Mouse (Mus musculus): ENCODE results near the gene Grk5.

Grk5 gene

DNA sequence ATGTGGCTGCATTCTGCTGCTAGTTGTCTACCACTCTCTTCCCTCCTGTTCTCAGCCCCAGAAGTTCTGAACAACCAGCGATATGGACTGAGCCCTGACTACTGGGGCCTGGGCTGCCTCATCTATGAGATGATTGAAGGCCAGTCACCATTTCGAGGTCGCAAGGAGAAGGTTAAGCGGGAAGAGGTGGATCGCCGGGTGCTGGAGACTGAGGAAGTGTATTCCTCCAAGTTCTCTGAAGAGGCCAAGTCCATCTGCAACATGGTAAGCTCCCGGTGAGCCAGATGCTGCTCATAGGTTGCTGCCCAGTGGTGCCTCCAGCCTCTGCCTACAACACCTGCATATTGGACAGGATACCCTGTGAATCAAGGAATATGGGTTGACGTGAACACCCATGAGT, 193.5 kb downstream of the Grk5 start:
- DNase-seq, result no peak

DNA sequence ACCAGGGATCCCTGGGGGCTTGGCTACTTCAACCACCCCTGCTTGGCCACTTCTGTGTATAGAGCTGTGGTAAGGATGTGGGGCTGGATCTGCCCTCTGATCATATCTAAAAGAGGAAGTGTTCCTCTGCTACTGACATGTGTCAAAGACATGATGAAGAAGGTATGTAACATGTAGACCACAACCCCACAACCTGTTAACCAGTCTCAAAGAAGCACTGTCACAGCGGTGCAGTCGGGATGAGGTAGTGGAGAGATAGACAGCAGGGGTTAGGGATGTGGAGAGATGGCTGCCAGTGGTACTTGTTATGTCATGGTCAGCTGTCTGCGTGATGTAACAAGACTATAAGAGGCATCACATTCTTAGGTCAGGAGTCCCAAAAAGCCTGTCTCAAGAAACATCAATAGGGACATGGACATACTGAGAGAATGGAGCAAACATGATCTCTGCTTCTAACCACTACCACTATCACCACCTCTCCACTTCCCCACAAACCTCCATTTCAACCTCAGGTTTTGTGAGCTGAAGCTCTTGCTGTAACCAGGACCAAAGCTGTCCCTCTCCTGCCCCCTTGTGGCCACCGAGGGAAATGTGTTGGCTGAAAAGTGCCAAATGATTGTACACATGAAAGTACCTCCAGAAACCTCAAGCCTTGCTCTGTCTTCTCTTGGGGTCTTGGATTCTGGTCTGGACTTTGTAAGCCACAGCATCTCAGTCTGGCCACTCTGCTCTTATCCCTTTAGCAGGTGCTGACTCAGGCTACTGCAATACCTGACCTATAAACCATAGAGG, 194.8 kb downstream of the Grk5 start:
- DNase-seq, result peak; percentile 94

- DNase-seq, result no peak
Observed at GRCm38 (mm10) chr19:61085217-61085616, 195.7 kb downstream of the Grk5 start.

- DNase-seq, result no peak
Observed at GRCm38 (mm10) chr19:61087781-61088180, 198.2 kb downstream of the Grk5 start.

DNA sequence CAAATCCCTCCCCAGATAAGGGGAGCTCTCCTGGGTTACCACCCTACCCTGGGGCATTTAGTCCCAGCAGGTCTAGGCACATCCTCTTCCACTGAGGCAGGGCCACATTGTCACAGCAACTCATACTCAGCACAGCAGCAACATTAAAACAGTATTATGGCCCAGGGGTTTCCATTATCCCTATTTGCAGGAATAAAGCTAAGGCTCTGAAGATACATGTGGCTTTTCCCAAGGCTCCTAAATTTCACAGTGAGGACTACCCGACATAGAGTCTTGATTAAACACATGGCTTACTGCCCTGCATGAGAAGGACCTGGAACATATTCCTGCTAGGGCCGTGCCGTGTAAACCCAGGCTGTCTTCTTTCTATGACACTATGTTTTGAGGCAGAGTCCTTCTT, 199.5 kb downstream of the Grk5 start:
- DNase-seq, result no peak

DNA sequence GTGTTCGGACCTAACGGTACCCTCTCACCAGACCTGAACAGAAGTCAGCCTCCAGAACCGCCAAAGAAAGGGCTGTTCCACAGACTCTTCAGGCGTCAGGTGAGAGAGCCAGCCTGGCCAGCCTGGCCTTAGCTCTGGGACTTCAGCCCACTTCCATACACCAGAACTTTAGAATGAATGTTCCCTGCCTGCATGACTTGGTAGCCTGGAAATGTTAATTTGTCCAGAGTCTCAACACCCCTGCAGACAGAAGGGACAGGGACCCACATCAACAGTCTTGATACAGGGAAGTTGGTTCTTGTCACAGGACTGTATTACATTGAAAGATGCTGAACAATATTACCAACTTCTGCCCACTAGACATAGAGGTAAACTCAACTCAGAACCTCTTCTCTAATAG, 201.0 kb downstream of the Grk5 start:
- no peak for DNase-seq

DNA sequence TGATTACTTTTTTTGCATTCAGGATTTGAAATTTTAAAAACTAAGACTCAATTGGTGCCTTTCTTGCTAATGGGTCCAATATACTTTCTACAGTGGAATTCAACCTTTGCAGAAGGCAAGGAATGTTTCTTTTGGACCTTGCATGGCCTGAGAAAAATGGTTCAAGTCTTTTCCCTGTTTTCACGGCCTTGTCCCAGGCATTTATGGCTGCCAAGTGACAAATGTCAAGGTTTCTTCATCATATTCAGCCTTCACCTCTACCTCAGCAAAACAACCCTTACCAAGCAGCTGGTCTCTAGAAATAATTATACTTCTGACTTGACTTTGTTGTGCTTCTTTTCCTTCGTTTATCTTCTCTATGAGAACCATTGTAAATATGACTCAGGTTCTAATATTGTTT, 207.2 kb downstream of the Grk5 start:
- no peak for DNase-seq

GRCm38 (mm10) chr19:61097764-61098163, 208.2 kb downstream of the Grk5 start:
- DNase-seq, result peak; percentile 60

- no peak for DNase-seq
Observed at GRCm38 (mm10) chr19:61110184-61110583, 220.6 kb downstream of the Grk5 start.

DNA sequence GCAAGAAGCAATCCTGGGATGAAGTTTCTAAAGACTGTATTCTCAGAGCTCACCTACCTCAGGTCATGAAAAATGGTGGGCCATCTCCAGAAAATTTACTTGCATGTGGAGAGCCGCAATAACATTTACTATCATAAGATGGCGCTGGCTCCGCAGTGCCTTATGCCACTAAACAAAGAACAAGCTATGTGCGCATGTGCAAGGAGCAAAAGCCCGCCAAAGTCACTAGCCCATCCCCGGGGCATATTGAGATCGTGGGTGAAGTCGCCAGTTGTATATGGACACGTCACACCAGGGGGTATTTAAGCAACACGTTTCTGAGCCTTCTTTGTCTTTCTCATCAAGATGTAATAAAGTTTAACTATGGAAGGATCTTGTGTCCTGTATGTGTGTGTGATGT, 241.5 kb downstream of the Grk5 start:
- DNase-seq, result no peak

DNA sequence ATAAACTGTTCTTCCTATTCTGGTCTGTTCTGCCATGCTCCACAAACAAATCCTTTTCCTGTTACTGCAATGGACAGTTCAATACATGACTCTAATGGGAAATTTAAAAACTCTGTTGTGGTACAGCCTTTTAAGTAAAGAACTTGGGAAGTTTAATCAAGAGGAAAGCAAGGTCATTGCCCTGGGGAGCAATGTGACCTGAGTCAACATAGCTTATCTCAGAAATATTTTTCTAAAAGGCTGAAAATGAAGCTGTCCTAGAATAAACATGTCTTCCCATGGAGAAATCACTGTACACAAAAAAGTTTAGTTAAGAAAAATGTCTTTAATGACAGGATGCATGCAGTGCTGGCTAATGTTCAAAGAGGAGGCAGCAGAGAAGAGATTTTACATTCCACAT, 249.1 kb downstream of the Grk5 start:
- DNase-seq, result no peak

GRCm38 (mm10) chr19:61140342-61141206, 251.0 kb downstream of the Grk5 start, which contains the start of gene Zfp950:
Gene Zfp950 (minus strand): TSS chr19:61140840.
- peak; percentile 96 for DNase-seq

GRCm38 (mm10) chr19:61141299-61141698, 251.8 kb downstream of the Grk5 start:
- no peak for DNase-seq
